Mouse (Mus musculus): ENCODE measurements around the gene Mgat3. TPM values are rescaled to one million over a fixed set of nuclear protein-coding genes. Genes with fewer than 3 reads are reported as not detected.
A peak's percentile ranks its signal among the peaks of the same experiment; 100 is the strongest.

Gene Mgat3
- total RNA-seq (2015; ENCODE audit: low replicate concordance) (not detected in 2 replicates), total RNA-seq (2017; ENCODE audit: low replicate concordance) (not detected in 2 replicates)

- no peak for ATAC-seq (replicated peaks; ENCODE audit: low FRiP score, poor library complexity, severe bottlenecking)
Measured at GRCm38 (mm10) chr15:80173001-80173771, at the start of gene Mgat3. Gene Mgat3 (plus strand): TSS chr15:80173721.

- ATAC-seq (replicated peaks; ENCODE audit: low FRiP score, poor library complexity, severe bottlenecking), result no peak
Measured at GRCm38 (mm10) chr15:80124651-80125050, 48.9 kb upstream of the Mgat3 start.

- ATAC-seq (replicated peaks; ENCODE audit: low FRiP score, poor library complexity, severe bottlenecking), result 0 out of 2 replicates have a peak, but pooled peaks have one; percentile 39
Measured at GRCm38 (mm10) chr15:80127191-80127590, 46.3 kb upstream of the Mgat3 start.

GRCm38 (mm10) chr15:80129982-80130381, 43.5 kb upstream of the Mgat3 start:
- no peak for ATAC-seq (replicated peaks; ENCODE audit: low FRiP score, poor library complexity, severe bottlenecking)

GRCm38 (mm10) chr15:80130689-80131088, 42.8 kb upstream of the Mgat3 start:
- ATAC-seq (replicated peaks; ENCODE audit: low FRiP score, poor library complexity, severe bottlenecking), result peak; percentile 69

- ATAC-seq (replicated peaks; ENCODE audit: low FRiP score, poor library complexity, severe bottlenecking), result no peak
Measured at GRCm38 (mm10) chr15:80131421-80131820, 42.1 kb upstream of the Mgat3 start.

- ATAC-seq (replicated peaks; ENCODE audit: low FRiP score, poor library complexity, severe bottlenecking), result no peak
Measured at GRCm38 (mm10) chr15:80132452-80132851, 41.1 kb upstream of the Mgat3 start.

- peak; percentile 76 for ATAC-seq (replicated peaks; ENCODE audit: low FRiP score, poor library complexity, severe bottlenecking)
Measured at GRCm38 (mm10) chr15:80132993-80133586, 40.4 kb upstream of the Mgat3 start, which contains the start of gene Tab1. Gene Tab1 (plus strand): TSS chr15:80133127.

GRCm38 (mm10) chr15:80133682-80134449, 39.7 kb upstream of the Mgat3 start:
- ATAC-seq (replicated peaks; ENCODE audit: low FRiP score, poor library complexity, severe bottlenecking), result peak; percentile 36

- no peak for ATAC-seq (replicated peaks; ENCODE audit: low FRiP score, poor library complexity, severe bottlenecking)
Measured at GRCm38 (mm10) chr15:80134450-80134847, 39.1 kb upstream of the Mgat3 start.

- no peak for ATAC-seq (replicated peaks; ENCODE audit: low FRiP score, poor library complexity, severe bottlenecking)
Measured at GRCm38 (mm10) chr15:80135499-80135898, 38.0 kb upstream of the Mgat3 start.

GRCm38 (mm10) chr15:80136645-80137044, 36.9 kb upstream of the Mgat3 start:
- no peak for ATAC-seq (replicated peaks; ENCODE audit: low FRiP score, poor library complexity, severe bottlenecking)

GRCm38 (mm10) chr15:80137945-80138791, 35.4 kb upstream of the Mgat3 start:
- no peak for ATAC-seq (replicated peaks; ENCODE audit: low FRiP score, poor library complexity, severe bottlenecking)

GRCm38 (mm10) chr15:80140302-80140701, 33.2 kb upstream of the Mgat3 start:
- no peak for ATAC-seq (replicated peaks; ENCODE audit: low FRiP score, poor library complexity, severe bottlenecking)

GRCm38 (mm10) chr15:80140878-80141277, 32.6 kb upstream of the Mgat3 start:
- no peak for ATAC-seq (replicated peaks; ENCODE audit: low FRiP score, poor library complexity, severe bottlenecking)

- ATAC-seq (replicated peaks; ENCODE audit: low FRiP score, poor library complexity, severe bottlenecking), result no peak
Measured at GRCm38 (mm10) chr15:80142130-80142529, 31.4 kb upstream of the Mgat3 start.

GRCm38 (mm10) chr15:80143760-80144159, 29.8 kb upstream of the Mgat3 start:
- no peak for ATAC-seq (replicated peaks; ENCODE audit: low FRiP score, poor library complexity, severe bottlenecking)

GRCm38 (mm10) chr15:80145397-80145796, 28.1 kb upstream of the Mgat3 start:
- ATAC-seq (replicated peaks; ENCODE audit: low FRiP score, poor library complexity, severe bottlenecking), result no peak

- ATAC-seq (replicated peaks; ENCODE audit: low FRiP score, poor library complexity, severe bottlenecking), result no peak
Measured at GRCm38 (mm10) chr15:80146153-80146552, 27.4 kb upstream of the Mgat3 start.

GRCm38 (mm10) chr15:80147090-80147489, 26.4 kb upstream of the Mgat3 start:
- no peak for ATAC-seq (replicated peaks; ENCODE audit: low FRiP score, poor library complexity, severe bottlenecking)

Data from erythroblast, adult 5-6 weeks (primary cell).